Mouse (Mus musculus): Measurements from ENCODE around the gene Nectin2. TPM values are rescaled to one million over a fixed set of nuclear protein-coding genes. Genes with fewer than 3 reads are reported as not detected.

The Nectin2 gene
- polyA plus RNA-seq, 1 experiment from 2014 or later: 82.2 TPM

GRCm38 (mm10) chr7:19742468-19742867, 7.8 kb downstream of the Nectin2 start:
- ATAC-seq (ENCODE audit: low FRiP score, low TSS enrichment) (no peak), DNase-seq (ENCODE audit: low spot score) (no peak)
- WGBS: 46% methylated on average over 5 of the region's 5 CpGs
- H3K9me3 ChIP-seq (ENCODE audit: control insufficient read depth, low read length): no peaks in the 10 kb centered on the region
- H3K27ac ChIP-seq (replicated peaks): no peak overlapping the region
- no peaks in the 10 kb centered on the region for H3K27me3 ChIP-seq (ENCODE audit: control insufficient read depth, insufficient read depth, low read length)
- peaks cover 7% of the 10 kb centered on the region; the same call in 1 of the 2 replicates for H3K36me3 ChIP-seq (ENCODE audit: control insufficient read depth, insufficient read depth, low read length)
- no peak overlapping the region for H3K4me3 ChIP-seq (ENCODE audit: low read depth, low read length)
- H3K4me1 ChIP-seq (replicated peaks; ENCODE audit: control insufficient read depth, insufficient read depth): peaks cover 15% of the 10 kb centered on the region
- no peak overlapping the region for H3K4me2 ChIP-seq (replicated peaks; ENCODE audit: low read depth)
- H3K9ac ChIP-seq (ENCODE audit: low read length): no peak overlapping the region
- TF ChIP-seq CTCF (IDR thresholded peaks at IDR 0.05; ENCODE audit: low read depth) (no peak), EP300 (optimal IDR thresholded peaks at IDR 0.05) (no peak)

- ATAC-seq (ENCODE audit: low FRiP score, low TSS enrichment) (peak; percentile 38; the same call in 1 of the 2 replicates), DNase-seq (ENCODE audit: low spot score) (no peak)
- peaks cover 11% of the 10 kb centered on the region; the same call in 1 of the 2 replicates for H3K36me3 ChIP-seq (ENCODE audit: control insufficient read depth, insufficient read depth, low read length)
- H3K9me3 ChIP-seq (ENCODE audit: control insufficient read depth, low read length): no peaks in the 10 kb centered on the region
- no peak overlapping the region for H3K4me3 ChIP-seq (ENCODE audit: low read depth, low read length)
- no peak overlapping the region for H3K9ac ChIP-seq (ENCODE audit: low read length)
- peak overlapping the region; percentile 56; the same call in 1 of the 2 replicates for H3K27ac ChIP-seq (replicated peaks)
- WGBS: 15% methylated on average over 8 of the region's 8 CpGs
- TF ChIP-seq CTCF (IDR thresholded peaks at IDR 0.05; ENCODE audit: low read depth) (no peak), EP300 (optimal IDR thresholded peaks at IDR 0.05) (no peak)
- H3K4me1 ChIP-seq (replicated peaks; ENCODE audit: control insufficient read depth, insufficient read depth): peaks cover 8% of the 10 kb centered on the region
- no peaks in the 10 kb centered on the region for H3K27me3 ChIP-seq (ENCODE audit: control insufficient read depth, insufficient read depth, low read length)
- H3K4me2 ChIP-seq (replicated peaks; ENCODE audit: low read depth): no peak overlapping the region
These were observed 8.8 kb downstream of the Nectin2 start for GRCm38 (mm10) chr7:19741329-19742031.

- H3K27me3 ChIP-seq (ENCODE audit: control insufficient read depth, insufficient read depth, low read length): no peaks in the 10 kb centered on the region
- H3K9me3 ChIP-seq (ENCODE audit: control insufficient read depth, low read length): no peaks in the 10 kb centered on the region
- no peak overlapping the region for H3K27ac ChIP-seq (replicated peaks)
- peak; percentile 50 for TF ChIP-seq CTCF (IDR thresholded peaks at IDR 0.05; ENCODE audit: low read depth)
- TF ChIP-seq EP300 (optimal IDR thresholded peaks at IDR 0.05): no peak
- no peak for DNase-seq (ENCODE audit: low spot score)
- peaks cover 11% of the 10 kb centered on the region; the same call in 1 of the 2 replicates for H3K36me3 ChIP-seq (ENCODE audit: control insufficient read depth, insufficient read depth, low read length)
- no peak overlapping the region for H3K4me2 ChIP-seq (replicated peaks; ENCODE audit: low read depth)
- 89% methylated on average over 11 of the region's 11 CpGs for WGBS
- no peak for ATAC-seq (ENCODE audit: low FRiP score, low TSS enrichment)
- no peak overlapping the region for H3K4me3 ChIP-seq (ENCODE audit: low read depth, low read length)
- H3K9ac ChIP-seq (ENCODE audit: low read length): no peak overlapping the region
- peaks cover 8% of the 10 kb centered on the region; the same call in 1 of the 2 replicates for H3K4me1 ChIP-seq (replicated peaks; ENCODE audit: control insufficient read depth, insufficient read depth)
These were observed 10.0 kb downstream of the Nectin2 start for GRCm38 (mm10) chr7:19740269-19740668.

- Histone ChIP-seq H3K4me1 (replicated peaks; ENCODE audit: control insufficient read depth, insufficient read depth) (peaks cover 3% of the 10 kb centered on the region; the same call in 1 of the 2 replicates), H3K4me2 (replicated peaks; ENCODE audit: low read depth) (no peak overlapping the region), H3K9ac (ENCODE audit: low read length) (no peak overlapping the region), H3K27ac (replicated peaks) (no peak overlapping the region), H3K27me3 (ENCODE audit: control insufficient read depth, insufficient read depth, low read length) (no peaks in the 10 kb centered on the region), H3K4me3 (ENCODE audit: low read depth, low read length) (no peak overlapping the region), H3K36me3 (ENCODE audit: control insufficient read depth, insufficient read depth, low read length) (peaks cover 11% of the 10 kb centered on the region; the same call in 1 of the 2 replicates), H3K9me3 (ENCODE audit: control insufficient read depth, low read length) (no peaks in the 10 kb centered on the region)
- ATAC-seq (ENCODE audit: low FRiP score, low TSS enrichment) (no peak), DNase-seq (ENCODE audit: low spot score) (peak; percentile 64)
- WGBS: 90% methylated on average over 3 of the region's 3 CpGs
- TF ChIP-seq EP300 (optimal IDR thresholded peaks at IDR 0.05): no peak
- TF ChIP-seq CTCF (IDR thresholded peaks at IDR 0.05; ENCODE audit: low read depth): peak; percentile 63
These were observed 11.5 kb downstream of the Nectin2 start for GRCm38 (mm10) chr7:19738771-19739170.

- H3K27ac ChIP-seq (replicated peaks): no peak overlapping the region
- no peak overlapping the region for H3K4me2 ChIP-seq (replicated peaks; ENCODE audit: low read depth)
- no peak overlapping the region for H3K4me3 ChIP-seq (ENCODE audit: low read depth, low read length)
- no peaks in the 10 kb centered on the region for H3K4me1 ChIP-seq (replicated peaks; ENCODE audit: control insufficient read depth, insufficient read depth)
- TF ChIP-seq CTCF (IDR thresholded peaks at IDR 0.05; ENCODE audit: low read depth) (no peak), EP300 (optimal IDR thresholded peaks at IDR 0.05) (no peak)
- peaks cover 18% of the 10 kb centered on the region for H3K36me3 ChIP-seq (ENCODE audit: control insufficient read depth, insufficient read depth, low read length)
- 87% methylated on average over 16 of the region's 16 CpGs for WGBS
- no peaks in the 10 kb centered on the region for H3K9me3 ChIP-seq (ENCODE audit: control insufficient read depth, low read length)
- no peak for DNase-seq (ENCODE audit: low spot score)
- H3K9ac ChIP-seq (ENCODE audit: low read length): no peak overlapping the region
- ATAC-seq (ENCODE audit: low FRiP score, low TSS enrichment): no peak
- no peaks in the 10 kb centered on the region for H3K27me3 ChIP-seq (ENCODE audit: control insufficient read depth, insufficient read depth, low read length)
These were observed 13.8 kb downstream of the Nectin2 start for GRCm38 (mm10) chr7:19736389-19737057.
